Mouse (Mus musculus): ENCODE results near the gene Fbxl15. TPM values are rescaled to one million over a fixed set of nuclear protein-coding genes. Genes with fewer than 3 reads are reported as not detected.

Fbxl15 gene
- polyA plus RNA-seq (2012; rRNA removed): 33.2 and 36.5 TPM in 2 replicates

DNA sequence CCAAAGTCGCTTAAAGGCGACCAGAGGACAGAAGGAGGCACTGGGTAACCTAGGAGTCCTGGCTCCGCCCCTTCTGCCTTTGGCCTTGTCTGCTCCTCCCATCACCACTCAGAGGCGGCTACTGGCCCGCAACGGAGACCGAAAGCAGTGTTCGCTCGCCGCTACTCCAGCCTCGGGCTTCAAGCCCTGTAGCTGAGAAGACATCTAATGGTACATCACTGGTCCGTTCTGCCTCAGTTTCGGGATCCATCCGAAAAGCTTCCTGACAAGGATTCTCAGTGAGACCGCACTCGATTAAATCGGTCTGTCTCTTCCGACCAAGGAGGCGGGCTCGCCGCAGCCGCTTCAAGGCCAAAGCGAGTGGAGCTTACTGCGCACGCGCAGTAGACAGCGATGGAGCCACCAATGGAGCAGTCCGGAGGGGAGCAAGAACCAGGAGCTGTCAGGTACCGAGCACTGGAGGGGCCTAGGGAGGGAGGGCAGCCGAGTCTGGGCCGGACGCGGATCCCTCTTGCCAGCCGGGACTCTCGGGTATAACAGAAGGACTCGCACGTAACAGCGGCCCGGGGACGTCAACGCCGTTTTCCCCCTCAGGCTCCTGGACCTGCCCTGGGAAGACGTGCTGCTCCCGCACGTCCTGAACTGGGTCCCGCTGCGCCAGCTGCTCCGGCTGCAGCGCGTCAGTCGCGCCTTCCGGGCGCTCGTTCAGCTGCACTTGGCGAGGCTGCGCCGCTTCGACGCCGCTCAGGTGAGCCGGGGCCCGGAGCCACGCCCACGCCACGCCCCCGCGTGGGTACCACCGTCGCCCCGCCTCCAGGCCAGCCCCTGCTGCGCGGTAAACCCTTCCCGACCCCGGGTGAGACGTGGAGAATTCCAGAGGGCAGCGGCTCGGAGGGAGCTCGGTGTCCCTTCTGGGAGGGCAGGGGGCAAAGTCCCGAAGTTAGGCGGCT, at the start of gene Fbxl15:
TSS of gene Fbxl15 (plus strand) at position 104 of the 950 bp plus-strand sequence.
- DNase-seq (ENCODE audit: extremely low spot score in 1 of 2, low spot score in 1 of 2): peak; percentile 92 to 96

DNA sequence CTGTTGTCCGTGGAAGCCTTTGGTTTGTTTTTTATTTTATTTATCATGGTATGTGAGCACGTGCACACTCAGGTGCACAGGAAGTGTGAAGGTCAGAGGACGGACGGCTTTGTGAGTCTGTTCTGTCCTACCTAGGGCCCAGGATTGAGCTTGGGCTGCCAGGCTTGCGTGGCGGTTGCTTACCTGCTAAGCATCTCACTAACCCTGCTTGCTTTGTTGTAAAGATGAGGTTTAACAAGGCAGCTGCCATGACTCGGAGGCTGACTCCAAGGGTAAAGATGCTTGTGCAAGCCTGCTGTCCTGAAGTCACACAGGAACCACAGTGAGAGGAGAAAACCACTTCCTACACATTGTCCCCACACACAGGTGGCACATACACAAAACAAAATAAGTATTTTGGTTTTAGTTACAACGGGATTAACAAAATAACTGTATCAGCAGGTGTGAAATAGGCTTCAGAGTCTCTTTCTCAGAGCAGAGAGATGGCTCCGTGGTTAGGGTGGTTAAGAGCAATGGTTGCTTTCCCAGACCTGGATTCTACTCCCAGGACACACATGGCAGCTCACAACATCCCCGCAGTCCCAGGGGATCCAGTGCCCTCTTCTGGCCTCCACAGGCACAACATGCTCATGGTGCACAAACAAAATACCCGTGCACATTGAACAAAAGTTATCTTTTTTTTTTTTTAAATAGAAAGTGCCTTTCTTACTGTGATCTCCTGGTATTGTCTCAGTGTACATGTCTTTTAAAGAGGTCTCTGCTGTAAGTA, 45.7 kb upstream of the Fbxl15 start:
- no peak for DNase-seq (ENCODE audit: extremely low spot score in 1 of 2, low spot score in 1 of 2)

DNA sequence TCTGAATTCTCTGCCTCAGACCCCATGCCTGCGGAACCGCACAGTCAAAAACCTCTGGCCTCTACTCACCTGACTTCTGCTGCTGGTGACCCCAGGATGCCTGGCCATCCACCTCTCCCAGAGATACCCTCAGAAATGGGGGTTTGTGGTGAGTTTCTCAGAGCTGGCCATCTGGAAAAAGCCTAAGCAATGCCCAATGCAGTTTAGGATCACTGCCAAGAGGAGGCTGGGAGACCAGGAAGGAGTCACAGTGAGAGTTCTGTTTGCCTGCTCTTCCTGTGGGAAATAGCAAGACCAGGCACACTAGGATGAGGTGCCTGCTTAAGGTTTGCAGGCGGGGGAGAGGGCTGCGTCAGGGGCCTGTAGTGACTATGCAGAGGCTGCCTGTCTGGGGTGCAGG, 43.3 kb upstream of the Fbxl15 start:
- no peak for DNase-seq (ENCODE audit: extremely low spot score in 1 of 2, low spot score in 1 of 2)

DNA sequence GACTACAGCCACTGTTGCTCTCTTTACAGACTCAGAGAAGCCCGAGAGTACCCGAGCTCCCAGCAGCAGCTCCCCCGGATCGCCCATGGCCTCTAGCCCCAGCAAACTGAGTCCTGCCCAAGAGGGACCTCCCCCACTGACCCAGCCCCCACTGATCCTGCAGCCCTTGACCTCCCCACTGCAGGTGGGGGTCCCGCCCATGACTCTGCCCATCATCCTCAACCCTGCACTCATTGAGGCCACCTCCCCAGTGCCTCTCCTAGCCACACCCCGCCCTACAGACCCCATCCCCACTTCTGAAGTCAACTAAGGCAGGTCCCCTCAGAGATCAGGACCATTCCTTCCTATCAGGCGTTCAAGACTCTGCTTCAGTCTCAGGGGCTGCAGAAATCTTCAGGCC, 42.4 kb upstream of the Fbxl15 start:
- no peak for DNase-seq (ENCODE audit: extremely low spot score in 1 of 2, low spot score in 1 of 2)

DNA sequence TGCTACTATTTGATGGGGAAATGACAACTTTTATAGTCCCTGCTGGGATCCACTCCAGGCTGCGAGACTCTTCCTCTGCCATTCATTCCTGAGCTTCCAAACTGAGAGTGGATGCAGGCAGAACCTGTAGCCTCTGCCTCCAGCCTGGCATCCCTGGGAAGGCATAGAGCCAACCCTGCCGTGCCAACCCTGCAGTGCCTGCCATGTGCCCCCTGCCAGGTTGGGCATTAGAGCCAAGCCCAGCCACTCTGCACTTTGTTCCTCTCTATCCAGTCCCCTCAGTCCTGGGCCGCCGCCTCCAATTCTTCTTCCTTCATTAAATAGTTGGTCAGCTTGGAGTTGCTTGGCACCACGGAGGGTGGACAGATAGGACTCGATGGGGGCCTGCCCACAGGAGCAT, 41.9 kb upstream of the Fbxl15 start:
- no peak for DNase-seq (ENCODE audit: extremely low spot score in 1 of 2, low spot score in 1 of 2)

DNA sequence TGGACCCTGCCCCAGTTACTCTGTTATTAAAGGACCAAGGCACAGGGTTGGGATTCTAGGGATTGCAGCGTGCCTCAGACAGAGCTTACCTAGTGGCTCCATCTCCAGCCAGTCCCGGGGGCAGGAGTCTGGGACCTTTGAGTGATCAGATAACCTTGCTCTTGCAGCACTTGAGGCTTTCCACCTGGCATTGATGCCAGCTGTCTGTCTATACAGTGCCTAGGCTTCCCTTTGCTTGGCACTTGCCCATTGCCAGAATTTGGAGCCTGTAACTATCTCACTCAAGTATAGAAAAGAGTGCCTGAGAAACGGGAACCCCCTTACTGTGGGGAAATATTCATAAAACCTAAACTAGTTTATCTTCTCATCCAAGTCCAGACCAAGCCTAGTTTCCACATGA, 41.1 kb upstream of the Fbxl15 start:
- DNase-seq (ENCODE audit: extremely low spot score in 1 of 2, low spot score in 1 of 2): no peak

DNA sequence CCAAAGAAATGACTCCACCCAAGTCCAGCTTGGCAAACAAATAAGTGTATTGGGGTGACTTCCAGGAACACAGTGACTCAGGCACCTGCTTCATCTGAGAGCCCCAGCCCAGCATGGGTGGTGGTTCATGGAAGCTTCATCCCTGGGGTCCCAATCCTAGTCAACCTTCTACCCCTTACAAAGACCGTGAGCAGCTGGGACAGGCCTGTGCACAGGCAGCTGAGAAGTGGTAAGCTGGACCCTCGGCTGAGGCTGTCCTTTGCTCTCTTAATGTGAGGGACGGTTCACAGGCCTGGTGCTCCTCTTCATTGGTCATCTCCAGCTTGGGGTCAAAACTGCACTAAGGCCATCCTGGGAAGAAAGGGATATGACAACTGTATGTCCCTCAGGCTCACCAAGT, 40.4 kb upstream of the Fbxl15 start:
- DNase-seq (ENCODE audit: extremely low spot score in 1 of 2, low spot score in 1 of 2): no peak

DNA sequence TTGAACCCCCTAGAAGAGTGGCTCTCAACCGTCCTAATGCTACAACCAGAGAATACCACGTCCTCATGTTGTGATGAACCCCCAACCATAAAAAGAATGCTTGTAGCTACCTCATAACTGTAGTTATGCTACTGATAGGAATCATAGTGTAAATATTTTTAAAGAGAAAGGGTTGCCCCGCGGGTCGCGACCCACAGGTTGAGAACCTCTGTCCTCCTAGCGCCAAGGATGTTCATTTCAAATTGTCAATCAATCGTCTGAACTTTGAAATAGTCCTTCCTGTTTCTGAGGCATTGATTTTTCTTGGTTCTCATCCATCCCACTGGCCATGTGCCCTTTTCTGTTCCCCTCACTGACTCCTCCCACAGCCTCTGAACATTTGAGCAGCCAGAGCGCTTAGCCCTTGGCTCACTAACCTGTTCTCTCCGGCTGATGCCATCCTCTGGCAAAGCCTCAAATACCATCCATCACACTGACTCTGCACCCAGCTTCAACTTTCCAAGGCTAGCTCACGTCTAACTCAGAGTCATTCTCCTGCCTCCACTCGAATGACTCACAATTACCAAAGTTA, 37.4 kb upstream of the Fbxl15 start:
- DNase-seq (ENCODE audit: extremely low spot score in 1 of 2, low spot score in 1 of 2): no peak

DNA sequence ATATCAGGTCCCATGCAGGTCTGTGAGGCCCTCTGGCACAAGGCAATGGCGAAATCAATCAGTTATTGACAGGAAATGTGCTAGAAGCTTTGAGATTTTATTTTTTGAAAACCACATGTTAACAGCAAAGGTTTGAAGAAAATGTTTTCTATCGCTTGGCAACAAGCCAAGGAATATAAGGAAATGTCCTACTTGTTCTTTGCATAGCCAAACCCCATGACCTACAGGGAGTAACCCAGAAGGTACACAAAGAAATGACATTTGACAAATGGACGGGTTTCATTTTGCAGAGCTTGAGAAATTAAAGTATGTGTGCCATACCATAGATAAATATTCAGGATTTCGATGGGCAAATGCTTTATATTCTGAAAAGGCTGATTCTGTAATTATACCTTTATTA, 31.0 kb upstream of the Fbxl15 start:
- DNase-seq (ENCODE audit: extremely low spot score in 1 of 2, low spot score in 1 of 2): no peak

DNA sequence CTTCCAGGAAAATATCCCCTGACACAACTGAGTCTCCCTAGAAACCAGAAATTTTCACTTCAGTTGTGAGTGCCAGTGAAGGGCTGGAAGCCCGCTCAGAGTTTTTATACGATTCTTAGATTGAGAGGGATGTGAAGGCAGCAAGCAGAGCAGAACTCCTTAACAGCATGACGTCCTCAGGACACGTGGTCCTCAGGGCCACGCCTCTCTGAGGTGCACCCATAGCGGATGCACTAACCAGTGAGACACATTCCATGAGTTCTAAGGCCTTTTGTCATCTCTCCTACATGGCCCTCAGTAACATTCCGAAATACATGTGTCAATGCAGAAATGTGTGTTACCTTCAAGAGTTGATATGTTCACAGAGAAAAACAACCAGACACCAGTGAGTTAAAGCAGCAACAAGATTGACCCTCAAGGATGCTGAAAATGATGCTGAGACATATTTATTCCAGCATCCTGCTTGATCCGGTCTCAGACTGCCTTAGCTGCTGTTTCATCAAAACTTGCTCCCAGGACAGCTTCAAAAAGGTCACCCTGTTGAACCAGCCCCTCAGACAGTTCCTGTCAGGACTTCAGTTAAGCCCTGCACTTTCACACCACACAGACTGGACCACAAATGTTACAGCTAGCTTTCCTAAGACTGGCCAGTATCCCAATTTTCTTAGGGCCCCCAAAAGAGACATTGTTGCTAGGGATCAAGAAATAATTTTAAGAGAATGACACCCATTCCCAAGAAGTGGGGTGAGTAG, 27.5 kb upstream of the Fbxl15 start:
- no peak for DNase-seq (ENCODE audit: extremely low spot score in 1 of 2, low spot score in 1 of 2)

DNA sequence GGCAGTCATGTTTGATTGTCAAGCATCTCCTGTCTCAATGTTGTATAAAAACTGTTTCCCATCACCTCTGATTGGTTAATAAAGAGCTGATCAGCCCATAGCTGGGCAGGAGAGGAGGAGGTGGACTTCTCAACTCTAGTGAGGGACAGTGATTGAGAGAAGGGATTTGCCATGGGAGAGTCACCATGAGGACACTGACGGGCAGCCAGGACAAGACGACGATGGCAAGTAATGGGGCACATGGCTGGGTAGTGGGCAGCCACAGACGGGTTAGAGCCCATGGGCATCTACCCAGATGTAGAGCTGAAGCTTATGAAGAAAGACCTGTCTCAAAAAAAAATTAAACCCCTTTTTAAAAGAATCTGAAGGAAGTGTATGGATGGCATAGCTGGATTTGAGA, 25.4 kb upstream of the Fbxl15 start:
- no peak for DNase-seq (ENCODE audit: extremely low spot score in 1 of 2, low spot score in 1 of 2)

DNA sequence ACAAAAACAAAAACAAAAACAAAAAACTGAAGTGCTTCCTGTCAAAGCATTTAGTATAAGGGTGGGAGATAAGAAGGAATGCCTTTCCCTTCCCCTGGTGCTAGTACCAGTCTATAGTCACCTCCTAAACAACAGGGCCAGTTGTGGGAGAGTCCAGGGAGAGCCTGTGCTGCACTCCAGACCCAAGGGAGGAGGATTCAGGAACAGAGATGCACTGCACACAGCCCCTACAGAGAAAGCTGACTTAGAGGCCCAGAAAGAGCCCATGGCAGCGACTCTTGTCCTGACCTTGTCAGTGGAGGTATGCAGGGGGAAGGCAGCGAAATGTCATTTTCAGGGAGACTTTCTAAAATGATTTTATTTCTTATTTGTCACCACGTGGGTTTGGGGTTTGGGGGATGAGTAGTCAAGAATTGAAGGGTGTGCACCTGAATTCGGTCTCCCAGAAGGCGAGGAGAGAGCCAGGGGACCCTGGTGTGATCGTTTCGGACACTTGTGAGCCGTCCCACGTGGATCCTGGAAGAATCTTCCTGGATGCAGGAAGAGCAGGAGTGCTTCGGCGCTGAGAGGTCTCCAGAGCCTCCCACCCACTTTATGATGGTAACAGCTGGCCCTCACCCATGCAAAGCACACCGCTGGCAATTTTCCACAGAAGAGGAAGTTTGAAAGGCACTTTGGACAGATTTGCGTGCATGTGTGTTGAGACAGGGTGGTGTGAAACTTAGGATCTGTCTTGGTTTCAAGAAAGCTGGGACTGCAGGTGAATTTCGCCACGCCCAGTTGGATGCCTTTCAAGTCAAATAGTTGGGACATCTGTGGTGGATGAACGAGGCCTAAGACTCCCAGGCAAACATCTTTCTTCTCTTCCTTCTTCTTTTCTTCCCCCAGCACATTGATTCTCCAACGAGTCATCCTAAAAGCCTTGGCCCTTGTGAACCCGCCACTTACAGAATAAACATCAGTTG, 24.5 kb upstream of the Fbxl15 start:
- no peak for DNase-seq (ENCODE audit: extremely low spot score in 1 of 2, low spot score in 1 of 2)

DNA sequence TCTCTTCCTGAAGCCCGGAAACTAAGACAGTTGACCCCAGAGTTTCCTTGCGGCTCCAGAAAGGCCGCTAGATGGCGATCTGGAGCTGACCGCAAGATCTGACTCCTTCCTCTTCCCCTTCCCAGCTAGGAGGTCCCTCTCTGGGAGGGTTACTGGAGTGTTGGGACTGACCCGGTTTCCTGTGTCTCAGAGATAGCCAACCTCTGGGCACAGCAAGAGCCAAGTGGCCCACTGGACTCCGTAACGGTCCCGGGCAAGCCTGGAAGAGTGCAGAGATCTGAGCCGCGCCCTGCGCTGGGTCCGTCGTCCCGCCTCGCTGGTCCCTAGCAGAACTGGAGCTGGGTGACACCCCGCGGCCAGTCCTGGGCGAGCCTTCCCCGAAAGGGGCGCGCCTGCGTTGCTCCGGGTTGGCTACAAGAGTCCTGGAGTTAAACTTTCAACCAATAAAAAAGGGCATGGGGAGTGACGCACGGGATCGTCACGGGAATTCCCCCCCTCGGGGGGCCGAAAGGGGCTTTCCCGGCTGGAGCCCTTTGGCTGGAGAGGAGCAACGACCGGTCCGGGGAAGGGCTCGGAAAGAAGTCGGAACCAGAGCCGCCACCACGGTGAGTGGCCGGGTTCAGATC, 23.7 kb upstream of the Fbxl15 start, which contains the start of gene Nfkb2:
TSS of gene Nfkb2 (plus strand) at position 105 of the 626 bp plus-strand sequence.
- DNase-seq (ENCODE audit: extremely low spot score in 1 of 2, low spot score in 1 of 2): peak in 1 of 2 experiments; percentile 86

DNA sequence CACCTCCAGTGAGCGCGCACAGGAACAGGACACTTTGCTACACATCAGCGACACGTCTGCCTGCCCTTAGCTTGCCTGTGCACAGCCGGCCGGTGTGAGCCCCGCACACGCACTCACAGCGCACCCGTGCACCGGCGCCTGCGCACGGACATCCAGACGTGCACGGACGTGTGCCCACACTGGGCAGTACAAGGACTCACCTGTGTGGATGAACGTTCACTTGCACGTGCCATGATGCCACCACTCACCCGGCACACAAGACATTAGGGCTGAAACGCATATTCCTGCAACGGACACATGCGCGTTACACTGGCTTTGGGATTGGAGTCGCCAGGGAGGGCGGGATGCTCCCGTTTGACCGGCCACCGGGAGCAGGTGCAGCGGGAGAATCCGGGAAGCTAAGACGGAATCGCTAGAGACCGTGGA, 23.1 kb upstream of the Fbxl15 start:
- DNase-seq (ENCODE audit: extremely low spot score in 1 of 2, low spot score in 1 of 2): no peak

DNA sequence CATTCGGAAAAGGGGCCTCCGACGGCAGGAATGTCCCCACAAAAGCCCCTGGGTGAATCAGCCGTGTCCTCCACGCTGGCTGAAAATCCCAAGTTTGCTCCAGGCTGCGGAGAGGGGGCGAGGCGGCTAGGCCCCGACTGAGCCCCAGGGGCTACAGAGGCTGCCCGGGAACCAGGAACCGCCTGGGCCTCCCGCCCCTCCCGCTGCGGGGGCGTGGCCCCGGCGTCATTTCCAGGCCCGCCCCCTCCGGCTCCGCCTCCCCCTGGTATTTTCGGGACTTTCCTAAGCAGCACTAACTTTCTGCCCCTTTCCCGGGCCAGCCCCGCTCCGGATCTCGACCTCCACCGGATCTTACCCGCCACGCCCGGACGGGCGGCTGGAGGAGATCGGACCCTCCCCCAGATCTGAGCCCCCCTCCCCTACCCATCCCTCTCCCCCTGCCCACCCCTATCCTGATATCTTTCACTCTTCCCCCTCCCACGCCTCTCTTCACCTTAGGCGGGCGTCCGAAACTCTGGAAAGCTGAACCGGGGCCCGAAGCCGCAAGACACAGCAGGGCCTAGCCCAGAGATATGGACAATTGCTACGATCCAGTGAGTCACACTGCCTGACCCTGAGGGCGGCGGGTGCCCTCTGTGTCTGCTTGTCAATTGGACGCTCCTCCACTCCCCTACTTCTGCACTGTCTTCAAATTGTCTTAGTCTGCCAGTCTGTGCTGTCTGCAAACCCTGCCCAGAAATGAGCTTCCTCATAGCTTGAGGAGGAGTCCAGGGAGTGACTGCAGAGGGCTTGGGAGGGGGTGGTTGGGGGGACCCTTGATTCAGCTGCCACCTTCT, 22.3 kb upstream of the Fbxl15 start:
- DNase-seq (ENCODE audit: extremely low spot score in 1 of 2, low spot score in 1 of 2): no peak

DNA sequence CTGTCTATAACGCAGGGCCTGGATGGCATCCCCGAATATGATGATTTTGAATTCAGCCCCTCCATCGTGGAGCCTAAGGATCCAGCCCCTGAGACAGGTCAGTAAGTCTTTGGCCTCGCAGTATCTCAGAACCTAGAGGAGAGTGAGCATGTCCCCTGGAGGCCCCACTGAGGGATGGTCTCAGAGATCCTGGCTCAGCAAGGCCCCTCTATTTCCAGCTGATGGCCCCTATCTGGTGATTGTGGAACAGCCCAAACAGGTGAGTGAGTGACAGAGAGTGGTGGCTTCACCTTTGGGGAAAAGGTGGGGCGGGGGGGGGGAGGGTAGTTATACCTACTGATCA, 21.7 kb upstream of the Fbxl15 start:
- DNase-seq (ENCODE audit: extremely low spot score in 1 of 2, low spot score in 1 of 2): no peak

DNA sequence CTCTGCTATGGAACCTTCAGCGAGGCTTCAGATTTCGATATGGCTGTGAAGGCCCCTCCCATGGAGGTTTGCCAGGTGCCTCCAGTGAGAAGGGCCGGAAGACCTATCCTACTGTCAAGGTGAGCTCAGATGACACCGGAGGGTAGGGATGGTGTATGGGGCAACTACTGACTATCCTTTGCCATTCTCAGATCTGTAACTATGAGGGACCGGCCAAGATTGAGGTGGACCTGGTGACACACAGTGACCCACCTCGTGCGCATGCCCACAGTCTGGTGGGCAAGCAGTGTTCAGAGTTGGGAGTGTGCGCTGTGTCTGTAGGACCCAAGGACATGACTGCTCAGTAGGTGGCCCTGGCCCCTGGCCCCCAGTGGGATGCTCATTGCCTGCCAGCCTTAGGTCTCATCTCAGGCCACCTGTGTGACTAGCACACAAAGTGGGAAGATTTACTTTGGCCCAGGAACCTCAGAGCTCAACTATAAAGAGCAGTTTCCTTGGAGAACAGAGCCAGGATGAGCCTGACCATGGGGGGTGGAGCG, 21.2 kb upstream of the Fbxl15 start:
- DNase-seq (ENCODE audit: extremely low spot score in 1 of 2, low spot score in 1 of 2): no peak

DNA sequence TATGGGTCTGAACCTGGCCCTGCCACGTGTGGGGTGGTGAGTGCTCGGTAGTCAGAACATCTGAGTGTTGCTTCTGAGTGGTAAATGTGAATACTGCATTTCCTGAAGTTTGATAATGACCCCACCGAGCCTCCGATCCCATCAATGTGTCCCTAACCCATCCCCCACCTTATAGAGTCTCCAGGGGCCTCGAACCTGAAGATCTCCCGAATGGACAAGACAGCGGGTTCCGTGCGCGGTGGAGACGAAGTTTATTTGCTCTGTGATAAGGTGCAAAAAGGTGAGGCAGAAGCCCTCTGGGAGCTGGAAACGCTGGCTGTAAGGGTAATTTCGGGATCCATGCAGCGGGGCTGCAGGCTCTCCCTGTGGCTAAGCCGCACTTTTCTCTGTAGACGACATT, 20.2 kb upstream of the Fbxl15 start:
- no peak for DNase-seq (ENCODE audit: extremely low spot score in 1 of 2, low spot score in 1 of 2)
